Mouse (Mus musculus): ENCODE measurements around the gene Stk39. TPM values are rescaled to one million over a fixed set of nuclear protein-coding genes. Genes with fewer than 3 reads are reported as not detected.

Gene Stk39
- total and polyA plus RNA-seq, 2 experiments: 0.54 to 1.7 TPM

DNA sequence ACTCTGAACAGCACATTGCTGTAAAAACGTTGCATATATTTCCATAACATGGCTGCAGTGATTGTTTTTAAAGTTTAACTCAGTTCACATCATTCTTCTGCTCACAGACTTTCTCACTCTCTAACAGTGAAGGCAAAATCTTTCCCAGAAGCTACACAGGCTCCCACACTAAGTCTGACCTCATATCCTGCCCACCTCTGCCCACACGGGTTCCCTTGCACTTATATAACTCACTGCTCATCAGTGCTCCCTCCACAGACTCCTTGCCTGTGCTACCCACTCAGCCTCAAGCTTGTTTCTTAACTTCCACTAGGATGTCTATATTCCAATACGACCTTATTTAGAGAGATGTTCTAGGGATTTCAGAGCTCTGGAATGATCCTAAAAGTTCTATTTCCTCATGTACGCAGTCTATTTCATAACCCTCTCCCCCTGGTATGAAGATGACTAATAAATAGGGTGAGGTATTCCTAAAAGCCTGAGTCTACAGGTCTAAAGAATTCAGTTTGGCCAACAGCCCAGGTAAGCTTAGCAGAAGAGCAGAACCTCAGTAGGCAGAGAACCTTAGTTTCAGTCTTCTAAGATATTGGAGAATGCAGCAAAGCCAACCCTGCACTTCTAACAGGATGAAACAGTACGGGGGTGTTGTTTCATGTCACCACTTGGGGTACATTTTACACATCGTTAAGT lies 167.2 kb downstream of the Stk39 start:
- DNase-seq (ENCODE audit: extremely low read depth, low read depth, low spot score): no peak
- no peak overlapping the region for H3K9ac ChIP-seq (ENCODE audit: low read depth, low read length)
- WGBS: 87% methylated on average over 6 of the region's 6 CpGs

DNA sequence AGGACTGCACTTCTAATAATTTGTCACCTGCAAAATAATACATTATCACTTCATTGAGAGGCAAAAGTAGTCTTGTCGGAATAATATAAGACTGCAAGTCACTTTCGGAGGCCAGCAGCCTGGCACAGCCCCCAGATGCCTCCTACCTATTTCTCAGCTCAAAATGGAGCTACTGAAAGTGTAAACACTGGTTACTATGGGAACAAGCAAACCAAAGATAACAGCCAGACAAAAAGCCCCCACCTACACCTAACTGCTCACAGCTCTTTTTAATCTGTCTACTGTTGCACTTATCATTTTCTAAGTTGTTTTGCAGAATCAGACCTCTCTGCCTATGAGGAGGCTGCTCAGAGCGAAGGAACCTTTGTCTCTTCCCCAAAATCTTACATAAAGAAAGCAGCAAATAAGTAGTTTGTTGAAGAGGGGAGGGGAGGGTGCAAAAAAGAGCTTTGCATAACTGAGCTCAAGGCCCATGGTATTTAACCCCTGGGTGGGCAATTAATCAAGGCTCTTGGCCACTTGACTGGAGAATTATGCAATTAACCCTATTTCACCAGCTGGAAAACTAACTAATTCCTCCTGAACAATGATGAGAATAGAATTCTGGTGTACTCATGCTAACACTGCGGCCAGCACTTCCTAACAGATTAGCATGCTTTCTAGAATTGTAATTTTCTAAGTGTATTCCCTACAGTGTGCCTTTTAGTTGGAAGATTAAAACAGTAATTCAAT lies 170.1 kb downstream of the Stk39 start:
- 78% methylated on average over 4 of the region's 4 CpGs for WGBS
- Histone ChIP-seq H3K4me1 (ENCODE audit: control insufficient read depth, insufficient read depth, low read length) (no peaks in the 10 kb centered on the region), H3K79me2 (ENCODE audit: control insufficient read depth, insufficient read depth, low read length) (no peaks in the 10 kb centered on the region), H3K27ac (replicated peaks; ENCODE audit: insufficient read depth, low read depth, low read length) (no peak overlapping the region), H3K36me3 (ENCODE audit: control insufficient read depth, insufficient read depth, low read length) (no peaks in the 10 kb centered on the region), H3K27me3 (ENCODE audit: control insufficient read depth, insufficient read depth, low read length) (no peaks in the 10 kb centered on the region), H3K9ac (ENCODE audit: low read depth, low read length) (no peak overlapping the region), H3K4me3 (ENCODE audit: insufficient read depth, low read depth, low read length) (no peak overlapping the region)
- TF ChIP-seq CTCF (IDR thresholded peaks at IDR 0.05; ENCODE audit: low read depth, low read length) (no peak), POLR2A (IDR thresholded peaks at IDR 0.05; ENCODE audit: extremely low read depth, insufficient read depth, low read length) (no peak)
- no peak for DNase-seq (ENCODE audit: extremely low read depth, low read depth, low spot score)

More for the DNA sequence above, 167.2 kb downstream of the Stk39 start:
- TF ChIP-seq CTCF (IDR thresholded peaks at IDR 0.05; ENCODE audit: low read depth, low read length): no peak
- TF ChIP-seq POLR2A (IDR thresholded peaks at IDR 0.05; ENCODE audit: extremely low read depth, insufficient read depth, low read length): no peak
- Histone ChIP-seq H3K79me2 (ENCODE audit: control insufficient read depth, insufficient read depth, low read length) (no peaks in the 10 kb centered on the region), H3K27ac (replicated peaks; ENCODE audit: insufficient read depth, low read depth, low read length) (no peak overlapping the region), H3K4me3 (ENCODE audit: insufficient read depth, low read depth, low read length) (no peak overlapping the region), H3K4me1 (ENCODE audit: control insufficient read depth, insufficient read depth, low read length) (no peaks in the 10 kb centered on the region), H3K27me3 (ENCODE audit: control insufficient read depth, insufficient read depth, low read length) (no peaks in the 10 kb centered on the region), H3K36me3 (ENCODE audit: control insufficient read depth, insufficient read depth, low read length) (no peaks in the 10 kb centered on the region)

DNA sequence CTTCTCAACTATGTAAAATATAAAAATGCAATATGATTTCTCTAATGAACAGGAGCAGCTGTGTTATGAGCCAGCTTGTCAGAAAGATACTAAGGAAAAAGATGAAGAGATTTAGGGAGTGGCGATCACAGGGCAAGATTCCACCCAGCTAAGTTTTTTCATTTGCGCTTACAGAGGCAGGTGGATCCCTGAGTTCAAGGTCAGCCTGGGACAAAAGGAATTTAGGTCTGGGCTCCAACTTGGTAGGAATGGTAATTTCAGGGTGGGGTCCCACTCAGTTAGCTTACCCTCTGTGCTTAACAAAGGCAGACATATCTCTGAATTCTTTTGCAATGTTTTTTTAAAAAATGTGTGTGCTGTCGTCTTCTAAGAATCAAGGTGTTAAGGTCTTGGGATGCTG lies 173.7 kb downstream of the Stk39 start:
- Histone ChIP-seq H3K4me1 (ENCODE audit: control insufficient read depth, insufficient read depth, low read length) (no peaks in the 10 kb centered on the region), H3K27me3 (ENCODE audit: control insufficient read depth, insufficient read depth, low read length) (no peaks in the 10 kb centered on the region), H3K9ac (ENCODE audit: low read depth, low read length) (no peak overlapping the region), H3K4me3 (ENCODE audit: insufficient read depth, low read depth, low read length) (no peak overlapping the region), H3K79me2 (ENCODE audit: control insufficient read depth, insufficient read depth, low read length) (no peaks in the 10 kb centered on the region), H3K27ac (replicated peaks; ENCODE audit: insufficient read depth, low read depth, low read length) (no peak overlapping the region), H3K36me3 (ENCODE audit: control insufficient read depth, insufficient read depth, low read length) (no peaks in the 10 kb centered on the region)
- DNase-seq (ENCODE audit: extremely low read depth, low read depth, low spot score): no peak
- WGBS: 94% methylated on average over 3 of the region's 3 CpGs
- TF ChIP-seq CTCF (IDR thresholded peaks at IDR 0.05; ENCODE audit: low read depth, low read length) (no peak), POLR2A (IDR thresholded peaks at IDR 0.05; ENCODE audit: extremely low read depth, insufficient read depth, low read length) (no peak)

DNA sequence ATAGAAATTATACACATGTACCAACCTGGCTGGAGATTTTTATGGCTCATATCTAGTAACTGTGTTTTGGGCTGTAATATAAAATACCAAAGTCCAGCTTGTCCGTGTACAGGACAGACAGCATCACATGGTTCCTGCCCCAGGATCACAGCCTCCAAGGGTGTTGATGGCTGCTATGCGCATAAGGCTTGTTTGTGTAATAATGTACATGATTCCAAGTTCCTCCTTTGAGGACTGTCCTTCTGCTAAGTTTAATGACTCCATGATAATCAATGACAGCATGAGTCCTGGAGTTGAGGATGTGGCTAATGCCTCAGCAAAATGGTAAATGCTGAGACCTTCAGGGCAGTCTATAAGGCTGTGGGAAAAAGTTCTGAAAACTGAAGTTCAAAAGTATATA lies 174.1 kb downstream of the Stk39 start:
- H3K4me1 ChIP-seq (ENCODE audit: control insufficient read depth, insufficient read depth, low read length): no peaks in the 10 kb centered on the region
- 93% methylated on average over 2 of the region's 2 CpGs for WGBS
- H3K27ac ChIP-seq (replicated peaks; ENCODE audit: insufficient read depth, low read depth, low read length): no peak overlapping the region
- H3K27me3 ChIP-seq (ENCODE audit: control insufficient read depth, insufficient read depth, low read length): no peaks in the 10 kb centered on the region
- DNase-seq (ENCODE audit: extremely low read depth, low read depth, low spot score): no peak
- TF ChIP-seq CTCF (IDR thresholded peaks at IDR 0.05; ENCODE audit: low read depth, low read length) (no peak), POLR2A (IDR thresholded peaks at IDR 0.05; ENCODE audit: extremely low read depth, insufficient read depth, low read length) (no peak)
- H3K79me2 ChIP-seq (ENCODE audit: control insufficient read depth, insufficient read depth, low read length): no peaks in the 10 kb centered on the region
- no peaks in the 10 kb centered on the region for H3K36me3 ChIP-seq (ENCODE audit: control insufficient read depth, insufficient read depth, low read length)
- no peak overlapping the region for H3K4me3 ChIP-seq (ENCODE audit: insufficient read depth, low read depth, low read length)
- H3K9ac ChIP-seq (ENCODE audit: low read depth, low read length): no peak overlapping the region

DNA sequence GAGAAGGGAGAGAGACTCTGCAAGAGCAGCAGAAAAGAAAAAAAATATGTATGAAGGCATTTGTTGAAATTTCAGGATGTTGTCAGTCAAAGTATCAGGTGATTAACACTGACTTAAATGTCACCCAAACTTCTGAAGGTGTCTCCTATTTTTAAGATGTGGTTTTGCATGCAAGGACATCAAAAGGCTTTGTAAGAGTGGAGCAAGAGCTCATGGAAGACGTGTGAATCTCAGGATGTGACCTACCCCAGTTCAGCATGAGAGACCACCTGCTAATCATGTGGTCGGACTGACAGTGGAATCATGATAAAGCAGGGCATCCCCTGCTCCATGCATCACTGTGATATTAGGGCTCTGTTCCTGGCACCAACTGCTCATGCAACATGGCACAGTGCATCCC lies 175.3 kb downstream of the Stk39 start:
- Histone ChIP-seq H3K4me3 (ENCODE audit: insufficient read depth, low read depth, low read length) (no peak overlapping the region), H3K36me3 (ENCODE audit: control insufficient read depth, insufficient read depth, low read length) (no peaks in the 10 kb centered on the region), H3K9ac (ENCODE audit: low read depth, low read length) (no peak overlapping the region), H3K27ac (replicated peaks; ENCODE audit: insufficient read depth, low read depth, low read length) (no peak overlapping the region), H3K4me1 (ENCODE audit: control insufficient read depth, insufficient read depth, low read length) (no peaks in the 10 kb centered on the region), H3K79me2 (ENCODE audit: control insufficient read depth, insufficient read depth, low read length) (no peaks in the 10 kb centered on the region), H3K27me3 (ENCODE audit: control insufficient read depth, insufficient read depth, low read length) (no peaks in the 10 kb centered on the region)
- WGBS: 71% methylated on average over 2 of the region's 2 CpGs
- DNase-seq (ENCODE audit: extremely low read depth, low read depth, low spot score): no peak
- no peak for TF ChIP-seq CTCF (IDR thresholded peaks at IDR 0.05; ENCODE audit: low read depth, low read length)
- no peak for TF ChIP-seq POLR2A (IDR thresholded peaks at IDR 0.05; ENCODE audit: extremely low read depth, insufficient read depth, low read length)
